Mouse (Mus musculus) forebrain, embryonic 14.5 days (tissue): ENCODE measurements at regions not wholly inside any gene's neighbourhood (a gene's known extent, or its start where the extent isn't known, plus 50 kb on each side); places are given as distances from the start of the nearest gene placed in this dataset.

ENCODE experiments used
- ATAC-seq: fragments of 200-750 bp; cut with Nextera tagmentation; 2 replicates; pipeline ENCODE4 v1.8.0; 2017; ENCODE audit warnings: mild to moderate bottlenecking, moderate library complexity
- DNase-seq: peaks from one replicate; pipeline ENCODE4 v3.0.0-alpha.2; 2015; ENCODE audit warnings: low spot score
- H3K27ac ChIP-seq: fragments of 300-500 bp; sonication (generic); 2 replicates; pipeline ENCODE4 v1.5.1; 2014; ENCODE audit warnings: low read depth, mild to moderate bottlenecking, control low read depth, low read length, moderate library complexity
- H3K27me3 ChIP-seq: fragments of 300-500 bp; sonication (generic); replicated peaks from 2 replicates; pipeline ENCODE4 v1.6.1; 2014; ENCODE audit warnings: low read length, control low read depth, mixed read lengths; ENCODE audit not compliant: control insufficient read depth, insufficient read depth
- H3K36me3 ChIP-seq: fragments of 300-500 bp; sonication (generic); 2 replicates; pipeline ENCODE4 v1.6.1; 2014; ENCODE audit warnings: low read length, control low read depth; ENCODE audit not compliant: control insufficient read depth, insufficient read depth
- H3K4me1 ChIP-seq: fragments of 300-500 bp; sonication (generic); 2 replicates; pipeline ENCODE4 v1.6.1; 2014; ENCODE audit warnings: antibody characterized with exemption, low read length, control low read depth; ENCODE audit not compliant: control insufficient read depth, insufficient read depth
- H3K4me2 ChIP-seq: fragments of 300-500 bp; sonication (generic); 2 replicates; pipeline ENCODE4 v1.6.1; 2014; ENCODE audit warnings: mild to moderate bottlenecking, control low read depth, low read length
- H3K4me3 ChIP-seq: fragments of 300-500 bp; sonication (generic); 2 replicates; pipeline ENCODE4 v1.5.1; 2014; ENCODE audit warnings: low read depth, low read length, control low read depth
- H3K9ac ChIP-seq: fragments of 300-500 bp; sonication (generic); 2 replicates; pipeline ENCODE4 v1.6.1; 2014; ENCODE audit warnings: mild to moderate bottlenecking, low read length, control low read depth, moderate library complexity
- H3K9me3 ChIP-seq: fragments of 300-500 bp; sonication (generic); replicated peaks from 2 replicates; pipeline ENCODE4 v1.6.1; 2016; ENCODE audit warnings: low read length, control low read depth, mixed read lengths; ENCODE audit not compliant: control insufficient read depth
- WGBS: fragments of 180-500 bp; shearing (Covaris S2); extraction: QIAGEN DNeasy Blood & Tissue Kit; methylation state at CpG from one replicate; pipeline ENCODE4 v1.1.7; 2014; 5-methylcytosine and 5-hydroxymethylcytosine counted together

DNA sequence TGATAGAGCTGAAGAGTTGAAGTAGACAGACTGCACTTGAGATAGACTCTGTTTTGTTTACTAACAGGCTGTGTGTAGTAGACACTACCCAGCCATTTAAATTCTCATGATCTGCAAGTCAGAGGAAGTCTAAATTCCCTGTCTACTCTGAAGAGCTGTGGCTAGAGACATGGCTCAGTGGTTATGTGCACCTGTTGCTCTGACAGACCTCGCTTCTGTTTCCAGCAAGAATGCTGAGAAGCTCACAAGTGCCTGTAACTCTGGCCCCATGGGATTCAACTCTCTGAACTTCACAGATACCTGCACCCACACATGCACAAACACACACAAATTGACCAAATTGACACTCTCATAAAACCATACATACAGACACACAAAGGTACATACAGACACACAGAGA is 543.4 kb upstream of the Intu start:
- ATAC-seq, result no peak
- no peak for DNase-seq
- H3K4me1 ChIP-seq, result no peaks in the 10 kb centered on the region
- H3K4me3 ChIP-seq, result no peak overlapping the region
- no peak overlapping the region for H3K9ac ChIP-seq
- peaks cover 12% of the 10 kb centered on the region for H3K9me3 ChIP-seq
- no peak overlapping the region for H3K4me2 ChIP-seq
- H3K36me3 ChIP-seq, result no peaks in the 10 kb centered on the region
- no peaks in the 10 kb centered on the region for H3K27me3 ChIP-seq
- WGBS, result 95% methylated on average over 1 of the region's 1 CpGs
- H3K27ac ChIP-seq, result no peak overlapping the region

DNA sequence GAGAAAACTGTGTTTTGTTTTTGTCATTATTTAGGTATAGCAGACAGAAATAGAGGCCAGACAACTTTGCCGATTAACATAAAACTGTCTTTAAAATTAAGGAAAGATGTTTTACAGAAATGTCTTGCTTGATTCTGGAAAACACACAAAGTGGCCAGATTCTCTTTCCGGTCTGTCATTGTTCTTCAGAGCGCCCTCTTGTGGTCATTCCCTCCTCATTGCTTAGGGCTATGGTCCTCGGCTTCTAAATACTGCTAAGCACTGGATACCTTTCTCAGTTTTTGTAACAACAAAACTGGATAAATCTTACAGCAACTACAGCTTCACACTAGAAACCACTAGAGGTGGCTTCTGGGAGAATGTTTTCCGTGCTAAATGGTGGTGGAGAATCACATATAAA is 532.5 kb upstream of the Intu start:
- no peaks in the 10 kb centered on the region for H3K36me3 ChIP-seq
- ATAC-seq, result 0 out of 2 replicates have a peak, but pooled peaks have one; percentile 29
- WGBS, result 37% methylated on average over 5 of the region's 5 CpGs

DNA sequence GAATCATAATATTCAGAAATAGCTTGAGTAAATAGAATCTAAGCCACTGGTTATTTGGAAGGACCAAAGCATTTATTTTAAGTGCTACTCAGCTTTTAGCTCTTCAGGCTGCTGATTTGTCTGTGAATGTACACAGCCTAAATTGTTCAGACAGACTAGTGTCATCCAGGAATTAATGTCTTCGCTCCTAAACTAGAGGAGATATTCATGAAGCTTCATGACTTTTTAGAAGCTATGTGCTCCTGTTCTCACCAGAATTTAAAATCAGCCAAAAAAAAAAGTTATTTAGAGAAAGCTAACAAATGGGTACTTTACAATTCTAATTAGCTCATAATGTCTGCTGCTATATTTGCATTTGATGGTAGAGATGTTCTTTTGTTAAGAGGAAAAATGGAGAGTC is 531.2 kb upstream of the Intu start:
- H3K4me1 ChIP-seq, result no peaks in the 10 kb centered on the region
- H3K4me2 ChIP-seq, result no peak overlapping the region
- no peak overlapping the region for H3K9ac ChIP-seq
- no peaks in the 10 kb centered on the region for H3K36me3 ChIP-seq
- H3K27ac ChIP-seq, result no peak overlapping the region
- no peaks in the 10 kb centered on the region for H3K9me3 ChIP-seq
- DNase-seq (peak; percentile 10), ATAC-seq (no peak)
- H3K4me3 ChIP-seq, result no peak overlapping the region
- no peaks in the 10 kb centered on the region for H3K27me3 ChIP-seq
- WGBS, result 64% methylated on average over 1 of the region's 1 CpGs

More for the DNA sequence above, 532.5 kb upstream of the Intu start:
- Histone ChIP-seq H3K9me3 (no peaks in the 10 kb centered on the region), H3K27ac (no peak overlapping the region), H3K9ac (no peak overlapping the region), H3K4me1 (no peaks in the 10 kb centered on the region), H3K27me3 (no peaks in the 10 kb centered on the region), H3K4me3 (no peak overlapping the region), H3K4me2 (no peak overlapping the region)
- DNase-seq, result peak; percentile 77

DNA sequence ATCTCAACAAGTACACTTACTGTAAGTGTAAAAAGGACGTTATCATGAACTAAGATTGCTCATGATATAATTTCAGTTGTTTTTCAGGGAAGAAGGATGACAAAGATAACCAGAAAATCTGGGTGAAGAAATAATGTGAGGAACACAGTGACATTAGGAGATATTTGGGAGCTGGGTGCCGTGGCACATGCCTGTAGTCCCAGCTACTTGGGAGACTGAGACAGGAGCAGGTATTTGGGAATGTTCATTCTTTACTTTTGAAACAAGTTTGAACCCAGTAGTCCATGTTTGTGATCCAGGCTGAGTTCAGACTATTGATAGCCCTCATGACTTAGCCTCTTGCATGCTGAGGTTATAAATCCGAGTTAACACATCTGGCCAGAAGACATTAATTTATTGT is 528.2 kb upstream of the Intu start:
- H3K9ac ChIP-seq, result no peak overlapping the region
- H3K4me1 ChIP-seq, result no peaks in the 10 kb centered on the region
- no peak overlapping the region for H3K4me3 ChIP-seq
- ATAC-seq, result no peak
- no peaks in the 10 kb centered on the region for H3K9me3 ChIP-seq
- no peak overlapping the region for H3K4me2 ChIP-seq
- 81% methylated on average over 3 of the region's 3 CpGs for WGBS
- no peak for DNase-seq
- no peak overlapping the region for H3K27ac ChIP-seq
- no peaks in the 10 kb centered on the region for H3K27me3 ChIP-seq
- no peaks in the 10 kb centered on the region for H3K36me3 ChIP-seq

DNA sequence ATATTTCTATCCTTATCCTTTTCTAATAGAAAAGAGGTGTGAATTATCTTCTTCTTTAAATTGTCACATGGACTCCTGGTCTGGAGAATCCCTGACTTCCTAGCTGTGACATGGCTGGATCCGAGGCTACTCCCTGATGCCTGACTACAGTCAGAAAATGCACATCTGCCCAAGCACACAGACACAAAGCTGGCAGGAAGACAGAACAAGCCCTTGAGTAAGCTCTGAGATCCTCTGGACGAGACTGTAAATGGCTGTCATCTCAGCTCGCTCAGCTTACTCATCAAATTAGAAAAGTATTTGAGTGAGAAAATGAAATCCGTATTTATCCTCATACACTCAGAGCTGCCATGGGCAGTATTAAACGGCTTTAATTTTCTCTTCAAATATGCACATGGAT is 521.0 kb upstream of the Intu start:
- H3K9ac ChIP-seq, result no peak overlapping the region
- no peak overlapping the region for H3K4me3 ChIP-seq
- H3K4me2 ChIP-seq, result no peak overlapping the region
- no peaks in the 10 kb centered on the region for H3K36me3 ChIP-seq
- ATAC-seq (no peak), DNase-seq (no peak)
- no peaks in the 10 kb centered on the region for H3K9me3 ChIP-seq
- H3K27me3 ChIP-seq, result no peaks in the 10 kb centered on the region
- no peak overlapping the region for H3K27ac ChIP-seq
- WGBS, result 86% methylated on average over 5 of the region's 5 CpGs
- no peaks in the 10 kb centered on the region for H3K4me1 ChIP-seq

DNA sequence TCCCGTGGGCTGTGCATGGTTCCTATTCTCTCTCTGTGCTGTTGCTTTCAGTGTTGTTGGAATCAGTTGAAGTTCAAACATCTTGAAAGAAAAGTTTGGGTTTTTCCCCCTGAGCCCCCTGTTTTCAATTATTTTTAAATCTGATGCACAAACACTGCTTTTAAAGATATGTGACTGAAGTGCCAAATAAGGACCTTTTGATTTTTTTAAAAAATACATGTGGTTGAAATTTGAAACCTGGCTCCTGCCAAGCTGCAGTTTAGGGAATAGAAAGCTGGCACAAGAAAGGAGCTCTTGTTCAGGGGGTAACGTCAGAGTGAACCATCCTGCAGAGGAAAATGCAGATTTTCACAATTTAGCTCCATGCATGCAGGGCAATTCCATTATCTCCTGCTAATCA is 509.4 kb upstream of the Intu start:
- H3K9ac ChIP-seq, result no peak overlapping the region
- H3K4me2 ChIP-seq, result no peak overlapping the region
- no peak overlapping the region for H3K4me3 ChIP-seq
- H3K27me3 ChIP-seq, result no peaks in the 10 kb centered on the region
- H3K36me3 ChIP-seq, result no peaks in the 10 kb centered on the region
- H3K4me1 ChIP-seq, result no peaks in the 10 kb centered on the region; the same call in 1 of the 2 replicates
- 19% methylated on average over 2 of the region's 2 CpGs for WGBS
- DNase-seq, result no peak
- no peaks in the 10 kb centered on the region; the same call in 1 of the 2 replicates for H3K9me3 ChIP-seq
- ATAC-seq, result no peak
- no peak overlapping the region for H3K27ac ChIP-seq

DNA sequence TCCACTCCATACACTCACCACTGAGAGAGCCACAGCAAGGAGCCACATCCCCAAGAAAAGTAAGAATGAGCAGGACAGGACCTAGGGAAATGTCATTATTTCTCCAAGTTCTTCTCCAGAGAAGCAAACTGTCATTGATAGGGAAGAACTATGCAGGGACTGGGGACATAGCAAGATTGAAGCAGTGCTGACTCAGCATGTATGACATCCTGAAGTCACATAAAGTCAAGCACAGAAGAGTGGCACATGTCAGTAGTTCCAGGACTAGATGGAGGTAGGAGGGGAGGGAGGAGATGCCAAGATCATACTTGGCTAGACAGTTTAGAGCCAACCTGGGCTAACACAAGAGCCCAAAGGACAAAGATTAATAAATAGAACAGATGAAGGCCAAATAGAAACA is 503.4 kb upstream of the Intu start:
- no peak for DNase-seq
- no peaks in the 10 kb centered on the region; the same call in 1 of the 2 replicates for H3K9me3 ChIP-seq
- no peak for ATAC-seq

DNA sequence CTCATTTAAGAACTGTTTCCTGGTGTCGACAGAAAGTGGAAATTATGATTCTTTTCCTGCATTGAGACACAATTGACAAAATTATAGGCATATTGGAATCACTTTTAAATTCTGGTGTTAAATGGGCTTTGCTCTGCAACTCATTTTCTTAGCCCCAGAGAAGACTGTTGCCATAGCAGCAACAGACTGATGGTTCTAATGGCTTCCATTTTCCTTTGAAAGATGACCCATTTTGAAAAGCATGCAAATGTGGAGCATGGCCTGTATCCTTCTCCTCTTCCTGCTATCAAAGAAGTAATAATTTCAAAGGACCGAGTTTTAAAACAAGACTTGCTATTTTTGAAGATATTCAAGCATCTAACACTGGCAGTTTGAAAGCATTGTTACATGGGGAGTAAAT is 494.9 kb upstream of the Intu start:
- DNase-seq (peak; percentile 47), ATAC-seq (no peak)
- H3K9ac ChIP-seq, result no peak overlapping the region
- no peak overlapping the region for H3K4me2 ChIP-seq
- H3K4me3 ChIP-seq, result no peak overlapping the region
- 78% methylated on average over 2 of the region's 2 CpGs for WGBS
- H3K9me3 ChIP-seq, result no peaks in the 10 kb centered on the region
- no peak overlapping the region for H3K27ac ChIP-seq
- no peaks in the 10 kb centered on the region for H3K36me3 ChIP-seq
- H3K27me3 ChIP-seq, result no peaks in the 10 kb centered on the region
- H3K4me1 ChIP-seq, result no peaks in the 10 kb centered on the region

More for the DNA sequence above, 503.4 kb upstream of the Intu start:
- H3K27me3 ChIP-seq, result no peaks in the 10 kb centered on the region
- H3K4me3 ChIP-seq, result no peak overlapping the region
- H3K27ac ChIP-seq, result no peak overlapping the region
- no peaks in the 10 kb centered on the region for H3K4me1 ChIP-seq
- no peak overlapping the region for H3K4me2 ChIP-seq
- H3K9ac ChIP-seq, result no peak overlapping the region
- H3K36me3 ChIP-seq, result no peaks in the 10 kb centered on the region

DNA sequence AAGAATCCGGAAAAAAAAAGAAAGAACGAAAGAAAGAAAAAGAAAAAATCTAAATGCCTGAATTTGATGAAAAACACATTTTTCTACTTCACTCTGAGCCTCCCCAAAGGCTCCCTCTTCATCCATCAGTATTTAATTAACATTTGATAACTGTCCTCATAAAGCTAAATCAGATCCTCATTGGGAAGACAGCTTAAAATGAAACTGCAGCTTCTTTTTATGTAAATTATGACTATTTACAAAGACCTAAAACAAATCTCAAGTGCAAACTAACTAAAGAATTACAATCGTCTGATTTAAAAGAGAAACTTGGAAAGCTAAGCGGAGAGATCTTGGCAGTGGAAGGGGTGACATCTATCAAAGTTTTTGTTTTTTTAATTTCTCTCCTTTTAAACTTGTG is 481.4 kb upstream of the Intu start:
- no peak for DNase-seq
- H3K27ac ChIP-seq, result no peak overlapping the region
- ATAC-seq, result no peak

More for the DNA sequence above, 481.4 kb upstream of the Intu start:
- no peak overlapping the region for H3K4me2 ChIP-seq
- no peaks in the 10 kb centered on the region for H3K36me3 ChIP-seq
- H3K27me3 ChIP-seq, result no peaks in the 10 kb centered on the region
- no peaks in the 10 kb centered on the region for H3K9me3 ChIP-seq
- H3K9ac ChIP-seq, result no peak overlapping the region
- H3K4me1 ChIP-seq, result no peaks in the 10 kb centered on the region
- no peak overlapping the region for H3K4me3 ChIP-seq
- 76% methylated on average over 4 of the region's 4 CpGs for WGBS
